In genomic region chr17:27712832-27713231, GRCm38 (mm10) we compare ENCODE assay signal across 17 mouse cellular contexts. TPM values are rescaled to one million over a fixed set of nuclear protein-coding genes. Genes with fewer than 3 reads are reported as not detected.
A peak's percentile ranks its signal among the peaks of the same experiment; 100 is the strongest.
DNase-seq lines count a peak whose midpoint lies in the region; ATAC-seq lines count a peak whose summit lies in the region.
"Had no signal": no experiment of that assay in that cellular context is flagged by ENCODE, and none has a peak within 500 bp of the region (broad histone marks: within the 10 kb centered on the region; RNA-seq: fewer than 3 reads in every experiment).

No protein-coding gene starts in this region.

- no peaks in the 10 kb centered on the region for H3K27me3 ChIP-seq in intestine, embryonic 16.5 days (replicated peaks; ENCODE audit: control insufficient read depth, insufficient read depth, low read length)
- no peaks in the 10 kb centered on the region for H3K27me3 ChIP-seq in intestine, embryonic 15.5 days (replicated peaks)

- no peaks in the 10 kb centered on the region for H3K9me3 ChIP-seq in intestine, embryonic 16.5 days (ENCODE audit: control insufficient read depth, low read length)
- no peaks in the 10 kb centered on the region for H3K9me3 ChIP-seq in intestine, embryonic 15.5 days
- H3K9me3 ChIP-seq: liver, embryonic 12.5 days had no signal

- H3K27ac ChIP-seq in intestine, embryonic 16.5 days (ENCODE audit: low read length): 0 out of 2 replicates have a peak overlapping the region, but pooled peaks have one; percentile 33
- no peak overlapping the region for H3K27ac ChIP-seq in intestine, embryonic 15.5 days
- H3K27ac ChIP-seq: liver, embryonic 12.5 days had no signal

- peaks cover 17% of the 10 kb centered on the region for H3K4me1 ChIP-seq in intestine, embryonic 16.5 days (ENCODE audit: control insufficient read depth, insufficient read depth, low read length)
- H3K4me1 ChIP-seq in intestine, embryonic 15.5 days (replicated peaks): peaks cover 14% of the 10 kb centered on the region

- no peak overlapping the region for H3K4me2 ChIP-seq in intestine, embryonic 16.5 days (ENCODE audit: low read depth, low read length)
- no peak overlapping the region for H3K4me2 ChIP-seq in intestine, embryonic 15.5 days (replicated peaks)
- H3K4me2 ChIP-seq: liver, embryonic 12.5 days had no signal

- no peak for ATAC-seq in intestine, embryonic 16.5 days
- ATAC-seq in intestine, embryonic 15.5 days: no peak
- no peak for ATAC-seq in monocyte, adult 5-6 weeks (replicated peaks; ENCODE audit: insufficient number of reproducible peaks, low FRiP score, low TSS enrichment, poor library complexity, severe bottlenecking)
- ATAC-seq: liver, embryonic 12.5 days had no signal

- H3K4me3 ChIP-seq in intestine, embryonic 16.5 days (ENCODE audit: low read length): no peak overlapping the region
- H3K4me3 ChIP-seq in intestine, embryonic 15.5 days (replicated peaks): no peak overlapping the region
- H3K4me3 ChIP-seq: erythroblast, embryonic 14.5 days; liver, embryonic 12.5 days had no signal

- no peak overlapping the region for H3K9ac ChIP-seq in intestine, embryonic 16.5 days (ENCODE audit: low read depth, low read length)
- H3K9ac ChIP-seq in intestine, embryonic 15.5 days: no peak overlapping the region
- H3K9ac ChIP-seq: liver, embryonic 12.5 days had no signal

- H3K36me3 ChIP-seq in intestine, embryonic 16.5 days (ENCODE audit: control insufficient read depth, insufficient read depth, low read length): no peaks in the 10 kb centered on the region
- no peaks in the 10 kb centered on the region for H3K36me3 ChIP-seq in intestine, embryonic 15.5 days
- H3K36me3 ChIP-seq: liver, embryonic 12.5 days had no signal

- 41% methylated on average over 1 of the region's 1 CpGs for WGBS in intestine, embryonic 16.5 days
- WGBS in intestine, embryonic 15.5 days: 68% methylated on average over 1 of the region's 1 CpGs

- DNase-seq in cerebellum, postnatal 10 days: peak; percentile 79 to 87
- DNase-seq in cerebellum, adult 18-20 months: no peak
- DNase-seq in MN1 (ENCODE audit: low spot score): peak; percentile 67
- peak; percentile 50 for DNase-seq in lung, postnatal 14 days
- no peak for DNase-seq in right cerebral cortex, postnatal 25 days
- DNase-seq: B cell, adult 2 months; kidney, adult 11 months; thymus, postnatal 36 days had no signal

RNA-seq across cellular contexts. Expression of gene Spdef, which starts 15.9 kb away (rescaled TPM):
- polyA plus RNA-seq in intestine, embryonic 16.5 days (2015; fragmentation: Nextera tagmentation; extraction: Ambion mirVana): 20.0 and 21.9 TPM in 2 replicates
- polyA plus RNA-seq in intestine, embryonic 15.5 days (2015; fragmentation: Nextera tagmentation; extraction: Ambion mirVana): 14.1 and 17.1 TPM in 2 replicates
- not detected in 3 replicates for total RNA-seq in monocyte, adult 5-6 weeks (2017)
- total RNA-seq: ES-E14; heart, adult 8-10 months; heart, postnatal 14 days; megakaryocyte-erythroid progenitor cell, adult 5-6 weeks had no signal
- polyA plus RNA-seq: erythroblast, embryonic 14.5 days; liver, embryonic 12.5 days had no signal

RNA-seq across cellular contexts. Expression of gene Pacsin1, which starts 57.5 kb away (rescaled TPM):
- 2.1 and 2.7 TPM in 2 replicates for polyA plus RNA-seq in intestine, embryonic 16.5 days (2015; fragmentation: Nextera tagmentation; extraction: Ambion mirVana)
- 2.6 and 2.7 TPM in 2 replicates for polyA plus RNA-seq in intestine, embryonic 15.5 days (2015; fragmentation: Nextera tagmentation; extraction: Ambion mirVana)
- 1.8 TPM in 1 of 3 replicates, not detected in the others for total RNA-seq in monocyte, adult 5-6 weeks (2017)
- total RNA-seq: megakaryocyte-erythroid progenitor cell, adult 5-6 weeks had no signal

Comparison
In these comparisons a context has a peak if more than half of its experiments do, and no peak if none do; other contexts are left out.
1. DNase-seq: peak in cerebellum, postnatal 10 days (2 of 2), MN1 (single experiment) and lung, postnatal 14 days (single experiment); none in cerebellum, adult 18-20 months (0 of 2) and right cerebral cortex, postnatal 25 days (single experiment).